Mouse (Mus musculus) liver, embryonic 14 days (tissue): ENCODE data around the gene Cul1. TPM values are rescaled to one million over a fixed set of nuclear protein-coding genes. Genes with fewer than 3 reads are reported as not detected.

Experiments used
- polyA plus RNA-seq: library from polyadenylated mRNA; depleted of rRNA; stranded (reverse); fragments of >200 nt; gene quantifications from 2 replicates; pipeline ENCODE4 v1.2.3, GENCODE M21; 2012; rRNA removed

The Cul1 gene
- 39.1 and 43.4 TPM in 2 replicates for polyA plus RNA-seq

GRCm38 (mm10) chr6:47453098-47453497 lies at the start of gene Cul1:
Cul1 (plus strand) TSS chr6:47453398.

Other genes with a start within 250 kb of the Cul1 start
- 79.7 and 84.6 TPM in 2 replicates for gene Ezh2, start 141.9 kb downstream of the Cul1 start, polyA plus RNA-seq